Mouse (Mus musculus) ES-E14 (cell line): ENCODE results near the gene Usp18. TPM values are rescaled to one million over a fixed set of nuclear protein-coding genes. Genes with fewer than 3 reads are reported as not detected.

Experiments used
- DNase-seq: peaks from one replicate; pipeline ENCODE4 v3.0.0-alpha.2; 2013; ENCODE audit warnings: low read depth, low spot score
- H3K27ac ChIP-seq: 2 replicates; pipeline ENCODE4 v1.5.1; 2012; ENCODE audit warnings: low read depth, mild to moderate bottlenecking, low read length, moderate library complexity, mixed read lengths; ENCODE audit not compliant: poor library complexity, insufficient read depth, severe bottlenecking
- H3K36me3 ChIP-seq: 2 replicates; pipeline ENCODE4 v1.6.1; 2012; ENCODE audit warnings: mild to moderate bottlenecking, low read length, moderate library complexity, mixed read lengths; ENCODE audit not compliant: control insufficient read depth, poor library complexity, insufficient read depth, severe bottlenecking
- H3K4me1 ChIP-seq, 2 experiments: fragments of 150-350 bp in 1 of 2; sonication (generic) in 1 of 2; 2 replicates each; pipeline ENCODE4 v1.6.1; 2012; ENCODE audit warnings: low read length in 2 of 2, mild to moderate bottlenecking in 1 of 2, mixed read lengths in 1 of 2; ENCODE audit not compliant: control insufficient read depth in 2 of 2, insufficient read depth in 2 of 2, poor library complexity in 1 of 2
- H3K4me3 ChIP-seq, 2 experiments: fragments of 150-350 bp in 1 of 2; sonication (generic) in 1 of 2; 2 replicates each; pipeline ENCODE4 v1.5.1; 2012; ENCODE audit warnings: low read length in 2 of 2, low read depth in 1 of 2, mild to moderate bottlenecking in 1 of 2, mixed read lengths in 1 of 2; ENCODE audit not compliant: insufficient read depth in 1 of 2, poor library complexity in 1 of 2, severe bottlenecking in 1 of 2
- H3K9ac ChIP-seq: 2 replicates; pipeline ENCODE4 v1.6.1; 2012; ENCODE audit warnings: low read depth, mild to moderate bottlenecking, low read length, mixed read lengths; ENCODE audit not compliant: poor library complexity, insufficient read depth, severe bottlenecking
- H3K9me3 ChIP-seq: fragments of 150-350 bp; sonication (generic); 2 replicates; pipeline ENCODE4 v1.6.1; 2012; ENCODE audit warnings: low read depth, mild to moderate bottlenecking, low read length; ENCODE audit not compliant: control insufficient read depth, insufficient read depth
- CHD2 ChIP-seq: IDR thresholded peaks from 2 replicates; pipeline ENCODE4 v1.6.1; 2014; ENCODE audit warnings: mild to moderate bottlenecking, low read depth, low read length, inconsistent platforms
- HCFC1 ChIP-seq: IDR thresholded peaks from 2 replicates; pipeline ENCODE4 v1.6.1; 2012; ENCODE audit warnings: low read length, inconsistent platforms, borderline replicate concordance; ENCODE audit not compliant: insufficient read depth
- MAFK ChIP-seq: IDR thresholded peaks from 2 replicates; pipeline ENCODE4 v1.6.1; 2014; ENCODE audit warnings: mild to moderate bottlenecking, low read depth, low read length, inconsistent platforms; ENCODE audit not compliant: insufficient read depth
- ZC3H11A ChIP-seq: IDR thresholded peaks from 2 replicates; pipeline ENCODE4 v1.6.1; 2012; ENCODE audit warnings: low read depth, mild to moderate bottlenecking, inconsistent platforms, low read length, borderline replicate concordance
- ZNF384 ChIP-seq: IDR thresholded peaks from 2 replicates; pipeline ENCODE4 v1.6.1; 2012; ENCODE audit warnings: low read depth, low read length, inconsistent platforms
- in situ Hi-C, 2 experiments: fragments of 600-800 bp; cut with MboI; formaldehyde crosslinking; loops; one replicate each; pipeline ENCODE4 v1.15.1; 2025; ENCODE audit warnings: low sequenced_read_pairs in 2 of 2, inconsistent platforms in 1 of 2; ENCODE audit not compliant: unreplicated experiment in 2 of 2
- total RNA-seq: library from RNA; depleted of rRNA; stranded (reverse); fragments of 300-350 nt; gene quantifications from 2 replicates; pipeline ENCODE4 v1.2.3, GENCODE M21; 2012

Gene Usp18
- total RNA-seq, 1 experiment: 0.09 TPM

DNA sequence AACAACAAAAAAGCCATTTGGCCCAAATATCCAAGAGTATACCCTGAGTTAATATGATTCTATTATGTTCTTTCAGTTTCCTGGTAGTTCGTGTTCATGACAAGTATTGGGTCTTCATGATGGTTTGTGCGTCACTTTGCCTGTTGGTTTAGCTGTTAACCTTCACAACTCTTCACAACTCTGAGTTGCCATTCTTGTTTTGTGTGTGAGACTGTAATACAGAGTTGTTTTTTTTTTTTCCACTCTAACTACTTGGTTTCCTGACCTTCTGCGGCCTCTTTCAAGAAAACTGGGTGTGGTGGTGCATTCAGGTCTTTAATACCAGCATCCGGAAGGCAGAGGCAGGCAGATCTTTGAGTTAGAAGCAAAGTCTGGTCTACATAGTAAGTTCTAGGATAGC is 7.5 kb upstream of the Usp18 start:
- DNase-seq: no peak
- H3K9me3 ChIP-seq: no peaks in the 10 kb centered on the region
- in situ Hi-C loops: no loop called here
- no peak overlapping the region for H3K9ac ChIP-seq
- TF ChIP-seq ZNF384: no peak
- no peak for TF ChIP-seq MAFK
- TF ChIP-seq CHD2: no peak
- no peak for TF ChIP-seq ZC3H11A
- TF ChIP-seq HCFC1: no peak
- H3K27ac ChIP-seq: no peak overlapping the region
- H3K4me3 ChIP-seq: no peak overlapping the region
- no peaks in the 10 kb centered on the region for H3K4me1 ChIP-seq
- no peaks in the 10 kb centered on the region for H3K36me3 ChIP-seq

DNA sequence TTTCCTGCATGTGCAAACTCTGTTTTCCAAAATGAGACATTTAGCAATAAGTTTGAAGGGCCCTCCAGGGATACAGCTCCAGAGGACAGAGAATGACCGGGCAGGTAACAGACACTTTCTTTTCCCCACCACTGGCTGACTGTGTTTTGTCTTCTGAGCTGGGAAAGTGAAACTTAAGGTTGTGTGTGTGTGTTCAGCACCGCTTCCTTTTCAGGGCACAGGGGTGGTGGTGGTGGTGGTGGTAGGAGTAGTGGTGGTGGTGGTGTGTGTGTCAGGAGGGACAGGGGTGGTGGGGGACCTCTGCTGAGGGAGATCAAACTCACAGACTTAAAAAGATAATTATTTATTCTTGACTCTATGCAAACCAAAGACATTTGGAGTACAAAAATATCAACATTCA is 3.9 kb upstream of the Usp18 start:
- no peak overlapping the region for H3K27ac ChIP-seq
- H3K9me3 ChIP-seq: no peaks in the 10 kb centered on the region
- H3K4me3 ChIP-seq: no peak overlapping the region
- no peaks in the 10 kb centered on the region for H3K36me3 ChIP-seq
- H3K9ac ChIP-seq: no peak overlapping the region
- in situ Hi-C loops: no loop called here
- H3K4me1 ChIP-seq: peaks cover 0 to 2% of the 10 kb centered on the region in 2 experiments; a peak in 1 of 4 replicates
- TF ChIP-seq CHD2 (no peak), ZNF384 (no peak), HCFC1 (no peak), ZC3H11A (no peak), MAFK (no peak)
- no peak for DNase-seq

DNA sequence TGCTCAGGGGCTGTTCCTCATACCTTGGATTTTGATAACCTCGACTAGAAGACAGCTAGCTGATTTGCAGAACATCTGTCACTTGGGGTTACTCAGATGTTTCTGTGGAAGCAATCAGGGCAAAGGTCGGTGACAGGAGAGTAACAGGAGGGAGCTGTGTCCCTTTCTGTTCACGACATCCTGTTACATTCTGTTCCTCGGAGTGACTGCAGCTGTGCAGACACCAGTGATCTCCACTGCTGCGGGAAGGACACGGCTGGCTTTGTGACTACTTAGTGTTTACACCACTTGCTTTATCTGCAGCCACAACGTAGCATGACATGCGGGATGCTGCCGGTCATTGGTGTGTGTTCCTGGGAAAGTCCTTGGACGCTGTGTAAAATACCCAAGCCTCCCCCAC is 2.5 kb upstream of the Usp18 start:
- Histone ChIP-seq H3K9ac (no peak overlapping the region), H3K4me3 (no peak overlapping the region), H3K9me3 (no peaks in the 10 kb centered on the region), H3K27ac (no peak overlapping the region), H3K36me3 (no peaks in the 10 kb centered on the region), H3K4me1 (peaks cover 0 to 2% of the 10 kb centered on the region in 2 experiments; a peak in 1 of 4 replicates)
- TF ChIP-seq ZC3H11A (no peak), ZNF384 (no peak), CHD2 (no peak), HCFC1 (no peak), MAFK (no peak)
- in situ Hi-C loops: no loop called here
- DNase-seq: no peak

DNA sequence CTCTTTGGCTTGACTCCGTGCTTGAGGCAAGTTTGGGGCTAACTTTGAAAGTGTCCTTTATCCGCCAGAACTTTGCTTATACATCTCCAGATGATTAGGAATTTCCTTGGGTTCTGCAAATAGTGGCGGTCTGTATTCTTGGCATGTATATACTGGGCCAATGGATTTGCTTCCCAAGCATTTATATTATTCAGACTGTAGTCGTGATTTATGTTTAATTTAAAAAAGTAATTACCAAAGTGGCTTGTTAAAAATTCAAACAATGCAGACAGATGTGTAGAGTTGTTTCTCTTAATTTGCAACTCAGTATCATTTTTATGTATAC is 293 bp downstream of the Usp18 start:
- Histone ChIP-seq H3K9me3 (no peaks in the 10 kb centered on the region), H3K4me1 (peaks cover 0 to 2% of the 10 kb centered on the region in 2 experiments; a peak in 1 of 4 replicates), H3K9ac (no peak overlapping the region; the same call in 1 of the 2 replicates), H3K4me3 (peak overlapping the region; percentile 21 to 34; a peak in 1 of 4 replicates), H3K36me3 (no peaks in the 10 kb centered on the region), H3K27ac (no peak overlapping the region)
- no peak for DNase-seq
- in situ Hi-C loops: no loop called here
- TF ChIP-seq HCFC1 (no peak), CHD2 (no peak), ZC3H11A (no peak), ZNF384 (no peak), MAFK (no peak)

DNA sequence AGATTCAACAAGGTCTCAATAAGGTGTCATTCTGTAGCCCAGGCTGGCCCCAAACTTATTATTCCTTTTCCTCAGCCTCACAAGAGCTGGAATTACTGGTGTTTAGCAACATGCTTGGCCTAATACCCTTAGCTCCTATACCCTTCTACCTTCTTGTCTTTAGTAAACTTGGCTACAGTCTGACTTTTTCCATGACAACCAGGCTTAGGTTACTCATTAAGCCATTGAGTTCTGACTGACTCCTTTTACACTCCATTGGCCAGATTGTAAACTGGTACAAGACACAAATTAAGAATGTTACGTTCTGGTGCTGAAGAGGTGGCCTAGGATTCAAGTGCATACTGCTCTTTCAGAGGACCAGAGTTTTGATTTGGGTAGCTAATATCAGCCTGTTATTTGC is 4.7 kb downstream of the Usp18 start:
- peaks cover 0 to 2% of the 10 kb centered on the region in 2 experiments; a peak in 1 of 4 replicates for H3K4me1 ChIP-seq
- H3K9ac ChIP-seq: no peak overlapping the region
- no peaks in the 10 kb centered on the region for H3K36me3 ChIP-seq
- H3K4me3 ChIP-seq: no peak overlapping the region
- no peak overlapping the region for H3K27ac ChIP-seq
- H3K9me3 ChIP-seq: no peaks in the 10 kb centered on the region
- no peak for DNase-seq
- no peak for TF ChIP-seq CHD2
- TF ChIP-seq ZNF384: no peak
- no peak for TF ChIP-seq MAFK
- no peak for TF ChIP-seq ZC3H11A
- in situ Hi-C loops: loop anchor here in 1 of 2 experiments (25.0 kb wide), 1 partner anchor 112 kb away; no protein-coding TSS in a partner anchor
